Mouse (Mus musculus): ENCODE results near the gene Gm49510.

Gene Gm49510

GRCm38 (mm10) chr15:78946232-78946631 lies 46.8 kb downstream of the Gm49510 start:
- DNase-seq (ENCODE audit: low read depth, low spot score) = no peak

DNA sequence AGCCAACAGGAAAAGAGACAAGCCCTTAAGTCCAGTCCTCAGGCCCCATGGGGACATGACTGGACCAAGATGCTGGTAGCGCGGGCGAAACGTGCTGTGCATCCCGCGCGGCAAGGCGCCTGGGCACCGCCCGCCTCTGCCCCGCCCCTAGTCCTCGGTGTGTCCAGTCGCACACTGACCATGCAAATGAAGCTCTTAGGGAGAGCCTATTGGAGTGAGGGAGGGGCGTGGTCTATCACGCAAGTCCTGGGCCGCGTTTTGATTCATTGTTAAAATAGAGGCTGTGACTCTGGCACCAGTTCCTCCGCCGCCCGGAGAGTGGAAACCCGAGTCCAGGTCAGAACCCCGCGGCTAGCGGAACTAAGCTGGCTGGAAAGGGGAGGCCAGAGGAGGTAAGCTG lies 48.2 kb downstream of the Gm49510 start, which contains the start of gene Triobp:
TSS of gene Triobp (plus strand) at position 68 of the 400 bp plus-strand sequence.
- peak; percentile 88 for DNase-seq (ENCODE audit: low read depth, low spot score)

- DNase-seq (ENCODE audit: low read depth, low spot score) = peak; percentile 23
These were observed 48.8 kb downstream of the Gm49510 start for GRCm38 (mm10) chr15:78948152-78948725.

DNA sequence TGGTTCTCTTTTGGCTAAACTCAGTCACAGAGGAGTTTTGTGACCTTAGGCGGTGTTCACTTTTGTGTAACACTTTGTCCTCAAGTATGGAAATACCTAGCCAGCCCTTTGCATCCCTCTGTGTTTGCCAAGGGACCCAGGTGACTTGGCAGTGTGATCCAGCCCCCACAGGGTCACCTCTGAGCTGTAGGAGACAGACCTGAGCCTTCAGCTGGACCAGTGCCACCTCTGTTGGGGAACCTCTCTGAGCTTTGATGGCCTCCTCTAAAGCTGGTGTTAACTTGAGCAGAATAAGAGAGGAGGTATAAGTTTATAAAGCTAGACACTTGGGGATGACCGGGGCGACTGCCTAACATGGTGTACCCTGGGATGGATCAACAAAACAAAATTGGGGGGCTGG lies 49.4 kb downstream of the Gm49510 start:
- DNase-seq (ENCODE audit: low read depth, low spot score) = no peak

- DNase-seq (ENCODE audit: low read depth, low spot score) = peak; percentile 27
These were observed 56.2 kb downstream of the Gm49510 start for GRCm38 (mm10) chr15:78955663-78956062.

- peak; percentile 44 for DNase-seq (ENCODE audit: low read depth, low spot score)
These were observed 56.9 kb downstream of the Gm49510 start for GRCm38 (mm10) chr15:78956351-78956750.

DNA sequence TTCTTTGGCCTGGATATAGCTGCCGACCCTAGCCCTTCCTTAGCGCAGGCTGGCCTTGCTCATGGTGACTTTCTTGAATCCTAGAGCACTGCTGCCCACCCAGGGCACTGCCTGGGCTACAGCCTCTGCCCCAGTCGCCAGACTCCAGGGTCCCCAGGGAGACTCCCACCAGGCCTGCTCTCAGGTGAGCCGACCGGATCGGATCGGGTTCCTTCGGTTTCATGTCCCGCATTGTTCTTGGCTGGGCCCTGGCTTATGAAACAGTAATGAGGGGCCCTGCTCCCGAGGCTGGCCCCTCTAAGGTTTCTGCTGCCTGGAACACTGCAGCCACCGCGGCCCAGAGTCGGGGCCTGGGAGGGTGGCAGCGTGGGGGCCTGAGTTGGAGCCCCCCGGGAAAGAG lies 57.6 kb downstream of the Gm49510 start:
- DNase-seq (ENCODE audit: low read depth, low spot score) = no peak

DNA sequence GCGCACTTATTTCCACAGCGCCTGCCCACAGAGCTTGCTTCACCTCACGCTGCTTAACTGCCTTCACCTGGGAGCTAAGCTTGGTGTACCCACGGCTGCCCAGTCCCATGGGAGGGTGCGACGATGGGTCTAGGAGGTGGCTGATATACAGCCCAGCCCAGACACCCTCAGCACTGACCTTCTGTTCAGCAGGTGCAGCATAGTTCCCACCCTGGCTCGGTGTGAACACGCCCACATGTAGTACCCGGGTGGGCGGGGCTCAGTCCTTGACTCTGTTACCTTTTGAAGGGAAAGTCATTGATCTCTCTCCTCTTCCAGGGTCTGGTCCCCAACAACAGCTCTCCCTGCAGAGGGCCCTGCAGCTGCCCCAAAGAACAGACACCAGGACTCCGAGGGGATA lies 60.1 kb downstream of the Gm49510 start:
- no peak for DNase-seq (ENCODE audit: low read depth, low spot score)

DNA sequence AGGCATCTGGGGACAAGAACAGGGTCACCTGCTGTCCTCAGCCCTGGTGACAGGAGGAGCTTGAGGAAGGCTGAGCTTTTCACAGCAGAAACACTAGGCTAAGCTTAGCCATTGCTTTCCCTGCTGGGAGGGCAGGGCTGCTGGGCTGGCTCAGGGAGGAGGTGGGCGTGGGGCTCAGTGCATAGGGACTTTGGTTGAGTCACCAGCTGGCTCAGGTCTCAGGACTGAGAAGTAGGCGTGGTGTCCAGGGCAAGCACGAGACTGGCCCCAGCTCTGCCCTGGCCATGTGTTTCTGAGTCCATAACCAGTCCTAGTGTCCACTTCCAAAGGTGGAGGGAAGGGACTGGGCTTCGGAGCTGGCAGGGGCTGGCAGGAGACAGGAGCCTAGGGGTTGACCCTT lies 60.6 kb downstream of the Gm49510 start:
- DNase-seq (ENCODE audit: low read depth, low spot score) = no peak

DNA sequence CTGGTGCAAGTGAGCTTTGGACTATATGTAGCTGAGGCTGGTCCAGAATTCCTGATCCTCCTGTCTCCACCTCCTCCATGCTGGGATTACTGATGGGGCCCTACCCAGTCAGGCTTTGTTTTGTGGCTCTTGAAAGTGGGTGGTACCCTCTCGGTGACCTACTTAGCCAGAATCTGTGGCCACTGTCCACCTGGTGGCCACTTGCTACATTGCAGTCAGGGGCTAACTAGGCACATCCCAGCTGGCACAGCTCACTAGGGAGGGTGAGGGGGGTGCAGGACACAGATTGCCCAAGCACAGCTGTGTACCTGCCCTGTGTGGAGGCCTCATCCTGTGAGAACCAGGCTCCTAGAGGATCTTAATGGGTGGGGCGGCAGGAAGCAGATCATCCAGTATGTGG lies 63.4 kb downstream of the Gm49510 start:
- DNase-seq (ENCODE audit: low read depth, low spot score) = peak; percentile 49

All from A20 (cell line).